Mouse (Mus musculus): Measurements from ENCODE around the gene Gm45717. TPM values are rescaled to one million over a fixed set of nuclear protein-coding genes. Genes with fewer than 3 reads are reported as not detected.

Gm45717 gene
- polyA plus RNA-seq, 1 experiment from 2014 or later: 0.97 TPM

DNA sequence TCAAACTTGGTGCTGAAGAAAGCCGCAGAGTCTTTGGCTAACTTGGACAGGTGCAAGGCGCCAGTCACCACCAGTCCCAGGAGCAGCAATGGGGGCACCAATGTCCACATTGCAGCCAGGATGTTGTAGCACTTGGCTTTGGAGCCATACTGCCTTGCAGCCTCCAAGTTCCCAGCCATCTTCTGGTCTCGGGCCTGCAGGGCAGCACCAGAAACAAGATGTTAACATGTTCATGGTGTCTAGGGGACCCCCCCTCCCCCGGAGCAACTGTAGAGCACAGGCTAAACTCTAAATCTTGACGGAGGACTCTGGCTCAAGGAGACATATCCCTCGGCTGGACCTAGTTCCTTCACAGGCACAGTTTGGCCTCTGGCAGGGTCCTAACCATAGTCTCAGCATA, 6.5 kb downstream of the Gm45717 start:
- Histone ChIP-seq H3K27ac (no peak overlapping the region), H3K4me2 (replicated peaks) (no peak overlapping the region), H3K4me3 (no peak overlapping the region), H3K27me3 (no peaks in the 10 kb centered on the region), H3K9ac (no peak overlapping the region), H3K36me3 (no peaks in the 10 kb centered on the region; the same call in 1 of the 2 replicates), H3K4me1 (peaks cover 16% of the 10 kb centered on the region), H3K9me3 (replicated peaks) (no peaks in the 10 kb centered on the region)
- 90% methylated on average over 6 of the region's 6 CpGs for WGBS
- ATAC-seq (ENCODE audit: low FRiP score): no peak

- no peak overlapping the region for H3K27ac ChIP-seq
- no peaks in the 10 kb centered on the region for H3K27me3 ChIP-seq
- peaks cover 14% of the 10 kb centered on the region for H3K4me1 ChIP-seq
- H3K36me3 ChIP-seq: no peaks in the 10 kb centered on the region; the same call in 1 of the 2 replicates
- no peaks in the 10 kb centered on the region for H3K9me3 ChIP-seq (replicated peaks)
- no peak for ATAC-seq (ENCODE audit: low FRiP score)
- no peak overlapping the region for H3K9ac ChIP-seq
- H3K4me2 ChIP-seq (replicated peaks): no peak overlapping the region
- 85% methylated on average over 8 of the region's 8 CpGs for WGBS
- no peak overlapping the region for H3K4me3 ChIP-seq
Observed at GRCm38 (mm10) chr7:140948161-140948560, 7.6 kb downstream of the Gm45717 start.

- Histone ChIP-seq H3K27ac (no peak overlapping the region), H3K4me1 (peaks cover 19% of the 10 kb centered on the region), H3K4me2 (replicated peaks) (no peak overlapping the region), H3K9me3 (replicated peaks) (no peaks in the 10 kb centered on the region), H3K36me3 (no peaks in the 10 kb centered on the region; the same call in 1 of the 2 replicates), H3K9ac (no peak overlapping the region), H3K4me3 (no peak overlapping the region), H3K27me3 (no peaks in the 10 kb centered on the region)
- WGBS: 73% methylated on average over 7 of the region's 7 CpGs
- no peak for ATAC-seq (ENCODE audit: low FRiP score)
Observed at GRCm38 (mm10) chr7:140946980-140947379, 8.8 kb downstream of the Gm45717 start.

- H3K27ac ChIP-seq: no peak overlapping the region
- H3K9ac ChIP-seq: no peak overlapping the region
- no peak for ATAC-seq (ENCODE audit: low FRiP score)
- H3K4me3 ChIP-seq: no peak overlapping the region
- H3K36me3 ChIP-seq: no peaks in the 10 kb centered on the region; the same call in 1 of the 2 replicates
- peaks cover 19% of the 10 kb centered on the region for H3K4me1 ChIP-seq
- WGBS: 87% methylated on average over 10 of the region's 10 CpGs
- no peak overlapping the region for H3K4me2 ChIP-seq (replicated peaks)
- no peaks in the 10 kb centered on the region for H3K27me3 ChIP-seq
- no peaks in the 10 kb centered on the region for H3K9me3 ChIP-seq (replicated peaks)
Observed at GRCm38 (mm10) chr7:140946311-140946710, 9.4 kb downstream of the Gm45717 start.

GRCm38 (mm10) chr7:140945247-140945646, 10.5 kb downstream of the Gm45717 start:
- ATAC-seq (ENCODE audit: low FRiP score): no peak
- Histone ChIP-seq H3K4me2 (replicated peaks) (no peak overlapping the region), H3K27ac (no peak overlapping the region), H3K4me1 (peaks cover 14% of the 10 kb centered on the region), H3K9ac (no peak overlapping the region), H3K9me3 (replicated peaks) (no peaks in the 10 kb centered on the region), H3K36me3 (no peaks in the 10 kb centered on the region; the same call in 1 of the 2 replicates), H3K27me3 (no peaks in the 10 kb centered on the region), H3K4me3 (no peak overlapping the region)
- 92% methylated on average over 5 of the region's 5 CpGs for WGBS

DNA sequence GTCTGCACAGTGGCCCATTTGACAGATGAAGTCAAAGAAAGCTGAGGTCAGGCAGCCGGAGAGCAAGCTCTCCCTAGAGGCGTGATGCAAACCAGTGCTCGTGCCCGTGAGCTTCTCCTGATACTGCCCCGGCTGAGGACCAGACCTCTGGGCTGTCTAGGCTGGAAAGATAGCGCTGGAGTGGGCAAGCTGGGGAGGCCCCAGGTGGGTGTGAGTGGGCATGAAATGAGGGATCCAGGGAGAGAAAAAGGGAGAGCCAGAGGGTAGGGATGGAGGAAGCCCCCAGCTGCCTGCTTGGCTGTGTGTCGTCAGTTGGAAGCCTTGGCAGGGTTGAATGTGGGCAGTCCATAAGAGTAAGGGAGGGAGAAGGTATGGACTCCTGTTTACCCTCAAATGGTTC, 11.5 kb downstream of the Gm45717 start:
- no peak for ATAC-seq (ENCODE audit: low FRiP score)
- 89% methylated on average over 7 of the region's 7 CpGs for WGBS
- Histone ChIP-seq H3K9me3 (replicated peaks) (no peaks in the 10 kb centered on the region), H3K4me2 (replicated peaks) (no peak overlapping the region), H3K9ac (no peak overlapping the region), H3K4me3 (no peak overlapping the region), H3K36me3 (no peaks in the 10 kb centered on the region; the same call in 1 of the 2 replicates), H3K27ac (no peak overlapping the region), H3K27me3 (no peaks in the 10 kb centered on the region), H3K4me1 (peaks cover 20% of the 10 kb centered on the region)

DNA sequence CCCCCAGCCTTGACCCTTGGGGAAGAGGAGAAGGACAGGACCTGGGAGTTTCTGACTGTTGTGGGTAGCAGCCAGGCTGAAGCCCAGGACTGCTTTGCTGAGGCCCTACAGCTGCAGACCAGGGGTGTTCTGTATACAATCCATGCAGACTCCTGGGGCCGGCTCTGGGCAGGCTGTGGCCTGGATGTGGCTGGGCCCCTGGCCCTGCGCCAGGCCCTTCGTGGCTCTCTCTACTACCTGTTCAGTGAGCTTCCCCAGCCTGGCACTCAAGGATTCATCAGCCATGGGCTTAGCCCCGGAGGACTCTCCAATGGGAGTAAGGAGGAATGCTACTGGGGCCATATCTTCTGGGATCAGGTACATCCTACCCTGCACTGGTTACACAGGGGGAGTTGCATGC, 12.4 kb downstream of the Gm45717 start:
- H3K9me3 ChIP-seq (replicated peaks): no peaks in the 10 kb centered on the region
- no peaks in the 10 kb centered on the region for H3K27me3 ChIP-seq
- no peak overlapping the region; the same call in 1 of the 2 replicates for H3K9ac ChIP-seq
- no peak overlapping the region for H3K27ac ChIP-seq
- H3K4me3 ChIP-seq: no peak overlapping the region
- no peak for ATAC-seq (ENCODE audit: low FRiP score)
- peaks cover 20% of the 10 kb centered on the region for H3K4me1 ChIP-seq
- H3K4me2 ChIP-seq (replicated peaks): no peak overlapping the region
- 94% methylated on average over 4 of the region's 4 CpGs for WGBS
- no peaks in the 10 kb centered on the region; the same call in 1 of the 2 replicates for H3K36me3 ChIP-seq

DNA sequence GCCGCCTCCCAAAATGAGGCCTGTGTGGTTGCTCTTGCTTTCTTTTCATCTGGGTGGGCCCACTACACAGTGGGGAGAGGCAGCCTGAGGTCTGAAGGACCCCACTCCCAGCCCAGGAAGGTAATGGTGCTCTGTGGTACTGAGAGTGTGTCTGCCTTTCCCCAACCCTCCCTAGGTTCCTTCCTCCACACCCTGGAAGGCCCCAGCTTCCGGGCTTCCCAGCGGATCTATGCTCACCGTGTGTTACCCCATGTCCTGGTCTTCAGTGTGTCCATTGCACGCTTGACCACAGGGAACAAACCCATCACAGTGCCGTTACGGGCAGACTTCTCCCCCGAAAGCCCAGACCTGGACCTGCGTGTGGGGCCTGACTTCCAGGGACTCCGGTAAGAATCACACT, 12.9 kb downstream of the Gm45717 start:
- H3K27me3 ChIP-seq: no peaks in the 10 kb centered on the region
- no peak overlapping the region for H3K27ac ChIP-seq
- no peak overlapping the region for H3K4me3 ChIP-seq
- peaks cover 20% of the 10 kb centered on the region for H3K4me1 ChIP-seq
- no peak overlapping the region for H3K4me2 ChIP-seq (replicated peaks)
- H3K9me3 ChIP-seq (replicated peaks): no peaks in the 10 kb centered on the region
- H3K36me3 ChIP-seq: no peaks in the 10 kb centered on the region; the same call in 1 of the 2 replicates
- WGBS: 90% methylated on average over 10 of the region's 10 CpGs
- H3K9ac ChIP-seq: no peak overlapping the region
- ATAC-seq (ENCODE audit: low FRiP score): no peak

DNA sequence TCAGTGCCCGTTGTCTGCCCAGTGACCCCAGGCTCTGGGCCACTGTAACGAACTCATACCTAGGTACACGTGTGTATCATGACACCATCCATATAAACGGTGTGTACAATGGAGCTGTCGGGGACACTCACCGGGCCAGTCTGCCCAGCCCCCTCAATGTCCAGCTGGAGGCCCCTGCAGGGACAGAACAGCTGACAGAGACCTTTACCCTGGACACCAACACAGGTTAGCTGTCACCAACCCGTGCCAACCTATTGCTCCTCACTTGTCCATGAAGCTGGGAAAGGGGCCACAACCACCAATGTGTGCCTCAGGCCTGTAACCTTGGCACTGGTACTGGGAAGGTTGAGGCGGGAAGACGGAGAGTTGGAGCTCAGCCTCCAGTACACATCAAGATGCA, 13.4 kb downstream of the Gm45717 start:
- H3K9me3 ChIP-seq (replicated peaks): no peaks in the 10 kb centered on the region
- peak overlapping the region; percentile 18; the same call in 1 of the 2 replicates for H3K27ac ChIP-seq
- no peaks in the 10 kb centered on the region; the same call in 1 of the 2 replicates for H3K36me3 ChIP-seq
- H3K4me1 ChIP-seq: peaks cover 20% of the 10 kb centered on the region
- peak overlapping the region; percentile 59 for H3K4me2 ChIP-seq (replicated peaks)
- peak overlapping the region; percentile 65 for H3K9ac ChIP-seq
- no peaks in the 10 kb centered on the region for H3K27me3 ChIP-seq
- no peak for ATAC-seq (ENCODE audit: low FRiP score)
- WGBS: 57% methylated on average over 9 of the region's 9 CpGs
- peak overlapping the region; percentile 39 for H3K4me3 ChIP-seq

GRCm38 (mm10) chr7:140941222-140942051, 14.3 kb downstream of the Gm45717 start, which contains the start of gene Pgghg:
Gene Pgghg, plus strand, starts transcription at chr7:140941391.
- peak within 1 kb of the TSS; percentile 18; the same call in 1 of the 2 replicates for H3K27ac ChIP-seq
- H3K36me3 ChIP-seq: no peaks in the 10 kb centered on the region; the same call in 1 of the 2 replicates
- 4% methylated on average over 33 of the region's 33 CpGs for WGBS

GRCm38 (mm10) chr7:140939669-140940171, 16.0 kb downstream of the Gm45717 start:
- H3K27me3 ChIP-seq: peaks cover 3% of the 10 kb centered on the region; the same call in 1 of the 2 replicates
- H3K4me3 ChIP-seq: no peak overlapping the region
- no peak for ATAC-seq (ENCODE audit: low FRiP score)
- no peak overlapping the region for H3K9ac ChIP-seq
- peaks cover 20% of the 10 kb centered on the region for H3K4me1 ChIP-seq
- H3K4me2 ChIP-seq (replicated peaks): peak overlapping the region; percentile 9; the same call in 1 of the 2 replicates
- H3K9me3 ChIP-seq (replicated peaks): no peaks in the 10 kb centered on the region
- no peak overlapping the region for H3K27ac ChIP-seq
- H3K36me3 ChIP-seq: no peaks in the 10 kb centered on the region; the same call in 1 of the 2 replicates
- 16% methylated on average over 8 of the region's 8 CpGs for WGBS

More at GRCm38 (mm10) chr7:140941222-140942051, 14.3 kb downstream of the Gm45717 start, which contains the start of gene Pgghg:
- Histone ChIP-seq H3K9me3 (replicated peaks) (no peaks in the 10 kb centered on the region), H3K9ac (peak within 1 kb of the TSS; percentile 65), H3K4me2 (replicated peaks) (peak within 1 kb of the TSS; percentile 59), H3K4me1 (peaks cover 20% of the 10 kb centered on the region), H3K27me3 (peaks cover 3% of the 10 kb centered on the region; the same call in 1 of the 2 replicates), H3K4me3 (peak within 1 kb of the TSS; percentile 39)
- peak; percentile 85 for ATAC-seq (ENCODE audit: low FRiP score)

DNA sequence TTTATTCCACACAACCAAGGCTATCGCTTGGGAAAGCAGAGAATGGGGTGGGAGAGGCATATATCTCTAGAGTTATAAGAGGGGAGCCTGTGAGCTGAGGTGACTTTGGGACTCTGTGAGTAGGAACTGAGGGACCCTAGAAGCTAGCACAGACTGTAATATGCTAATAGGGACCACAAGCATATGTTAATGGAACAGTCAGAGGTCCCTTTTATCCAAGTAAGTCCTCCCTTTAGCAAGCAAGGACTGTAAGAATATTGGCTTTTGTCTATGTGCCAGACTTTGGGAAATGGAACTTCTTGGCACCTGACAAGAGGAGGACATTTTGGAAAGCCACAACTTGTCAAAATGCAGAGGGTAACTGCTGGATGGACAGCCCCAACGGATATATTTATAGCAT, 16.8 kb downstream of the Gm45717 start:
- Histone ChIP-seq H3K4me3 (no peak overlapping the region), H3K4me2 (replicated peaks) (no peak overlapping the region), H3K4me1 (peaks cover 20% of the 10 kb centered on the region), H3K27me3 (peaks cover 3% of the 10 kb centered on the region; the same call in 1 of the 2 replicates), H3K27ac (no peak overlapping the region), H3K9ac (no peak overlapping the region), H3K9me3 (replicated peaks) (no peaks in the 10 kb centered on the region), H3K36me3 (no peaks in the 10 kb centered on the region)
- WGBS: 35% methylated on average over 2 of the region's 2 CpGs
- ATAC-seq (ENCODE audit: low FRiP score): no peak

Measured in hindbrain, embryonic 12.5 days (tissue).